Comparison of ENCODE assay signal across 8 mouse cellular contexts in genomic region chr4:99929613-99930517, GRCm38 (mm10). TPM values are rescaled to one million over a fixed set of nuclear protein-coding genes. Genes with fewer than 3 reads are reported as not detected.
A peak's percentile ranks its signal among the peaks of the same experiment; 100 is the strongest.
DNase-seq lines count a peak whose midpoint lies in the region; ATAC-seq lines count a peak whose summit lies in the region.

Gene Itgb3bp, minus strand, starts transcription at chr4:99929813.

- DNase-seq in 3T3-L1 (ENCODE audit: low read depth, low spot score) (peak; percentile 87), liver (peak; percentile 79)
- peak; percentile 43 to 66 for DNase-seq in adrenal gland, postnatal 4 days (ENCODE audit: low spot score in 2 of 2)
- DNase-seq in embryonic facial prominence, embryonic 14.5 days (ENCODE audit: low spot score), result peak; percentile 89
- peak; percentile 84 to 85 for DNase-seq in heart, adult 9 months (ENCODE audit: low spot score in 2 of 2)
- peak; percentile 36 to 77 for DNase-seq in spleen, postnatal 4 days (ENCODE audit: low spot score in 2 of 2)

- H3K27me3 ChIP-seq in embryonic facial prominence, embryonic 14.5 days (replicated peaks; ENCODE audit: control insufficient read depth, insufficient read depth, low read length), result no peaks in the 10 kb centered on the region
- no peaks in the 10 kb centered on the region for H3K27me3 ChIP-seq in kidney, embryonic 14.5 days (ENCODE audit: control insufficient read depth, insufficient read depth, low read length)

- 1% methylated on average over 23 of the region's 57 CpGs for WGBS in embryonic facial prominence, embryonic 14.5 days
- under 1% methylated on average over 53 of the region's 57 CpGs for WGBS in kidney, embryonic 14.5 days

- H3K36me3 ChIP-seq in embryonic facial prominence, embryonic 14.5 days (ENCODE audit: control insufficient read depth, insufficient read depth, low read length), result no peaks in the 10 kb centered on the region
- H3K36me3 ChIP-seq in kidney, embryonic 14.5 days (ENCODE audit: control insufficient read depth, insufficient read depth, low read length), result no peaks in the 10 kb centered on the region

- H3K4me3 ChIP-seq in embryonic facial prominence, embryonic 14.5 days (ENCODE audit: low read depth, low read length), result peak within 1 kb of the TSS; percentile 69
- peak within 1 kb of the TSS; percentile 69 for H3K4me3 ChIP-seq in kidney, embryonic 14.5 days (ENCODE audit: low read length)

- peak within 1 kb of the TSS; percentile 76 for H3K9ac ChIP-seq in embryonic facial prominence, embryonic 14.5 days (ENCODE audit: low read depth, low read length)
- peak within 1 kb of the TSS; percentile 61 for H3K9ac ChIP-seq in kidney, embryonic 14.5 days (ENCODE audit: low read depth, low read length)

- peak; percentile 95 for ATAC-seq in embryonic facial prominence, embryonic 14.5 days (ENCODE audit: low read depth)
- peak; percentile 93 for ATAC-seq in kidney, embryonic 14.5 days (ENCODE audit: low FRiP score, low TSS enrichment)
- peak; percentile 45 for ATAC-seq in monocyte, adult 5-6 weeks (replicated peaks; ENCODE audit: insufficient number of reproducible peaks, low FRiP score, low TSS enrichment, poor library complexity, severe bottlenecking)

- peak within 1 kb of the TSS; percentile 87 for H3K27ac ChIP-seq in embryonic facial prominence, embryonic 14.5 days (replicated peaks; ENCODE audit: low read depth, low read length)
- peak within 1 kb of the TSS; percentile 74 for H3K27ac ChIP-seq in kidney, embryonic 14.5 days (ENCODE audit: low read depth, low read length)

- peak within 1 kb of the TSS; percentile 96 for H3K4me2 ChIP-seq in embryonic facial prominence, embryonic 14.5 days (ENCODE audit: low read depth, low read length)
- peak within 1 kb of the TSS; percentile 72 for H3K4me2 ChIP-seq in kidney, embryonic 14.5 days (replicated peaks; ENCODE audit: low read depth, low read length)

- no peaks in the 10 kb centered on the region for H3K9me3 ChIP-seq in embryonic facial prominence, embryonic 14.5 days (ENCODE audit: control insufficient read depth, low read length)
- no peaks in the 10 kb centered on the region for H3K9me3 ChIP-seq in kidney, embryonic 14.5 days (ENCODE audit: control insufficient read depth, low read length)

- H3K4me1 ChIP-seq in embryonic facial prominence, embryonic 14.5 days (ENCODE audit: control insufficient read depth, insufficient read depth, low read length), result peaks cover 14% of the 10 kb centered on the region
- H3K4me1 ChIP-seq in kidney, embryonic 14.5 days (ENCODE audit: control insufficient read depth, insufficient read depth, low read length), result no peaks in the 10 kb centered on the region; the same call in 1 of the 2 replicates

RNA-seq across cellular contexts. Expression of gene Itgb3bp, which starts in this region (rescaled TPM):
- total RNA-seq in adrenal gland, postnatal 4 days (2021), result 10 to 100 TPM; 11.1 to 11.6 TPM
- polyA plus RNA-seq in embryonic facial prominence, embryonic 14.5 days (2014; fragmentation: Nextera tagmentation; extraction: Ambion mirVana), result 29.7 and 31.9 TPM in 2 replicates
- 39.6 and 63.4 TPM in 2 replicates for polyA plus RNA-seq in kidney, embryonic 14.5 days (2014; fragmentation: Nextera tagmentation; extraction: Ambion mirVana)
- total RNA-seq in monocyte, adult 5-6 weeks (2017), result 6.0 to 8.1 TPM (median 8.1 TPM) in 3 replicates

Comparison
In these comparisons a context has a peak if more than half of its experiments do, and no peak if none do; other contexts are left out.
1. Peak in every context shown above with its lines: DNase-seq, ATAC-seq, H3K4me3 ChIP-seq and H3K27ac ChIP-seq.
2. ATAC-seq: peak in every context shown above with its lines; median percentile 95 in embryonic facial prominence, embryonic 14.5 days; 93 in kidney, embryonic 14.5 days; 45 in monocyte, adult 5-6 weeks.